Mouse (Mus musculus): Measurements from ENCODE around the gene Abcb10. TPM values are rescaled to one million over a fixed set of nuclear protein-coding genes. Genes with fewer than 3 reads are reported as not detected.

Gene Abcb10
- 12.2 to 14.8 TPM (median 13.7 TPM) in 4 replicates for total RNA-seq (2023; ENCODE audit: inconsistent age)

GRCm38 (mm10) chr8:123982826-123983400 is at the start of gene Abcb10:
Gene Abcb10, minus strand, starts transcription at chr8:123983122.

GRCm38 (mm10) chr8:124021237-124022227 is 38.6 kb upstream of the Abcb10 start, which contains the start of the genes Taf5l and Urb2:
Gene Taf5l, minus strand, starts transcription at chr8:124021397.
Gene Urb2, plus strand, starts transcription at chr8:124021508.

GRCm38 (mm10) chr8:123948942-123949685 is 33.8 kb downstream of the Abcb10 start, which contains the start of gene Nup133:
Gene Nup133, minus strand, starts transcription at chr8:123949265.

Other genes starting within 250 kb of the Abcb10 start
- not detected in 4 replicates for gene Rab4a, start 177.1 kb downstream of the Abcb10 start, total RNA-seq (2023; ENCODE audit: inconsistent age)
- 19.9 to 23.3 TPM (median 20.3 TPM) in 4 replicates for gene Ccsap, start 122.9 kb downstream of the Abcb10 start, total RNA-seq (2023; ENCODE audit: inconsistent age)
- 0.35 TPM in 1 of 4 replicates, not detected in the others for gene Acta1, start 88.4 kb downstream of the Abcb10 start, total RNA-seq (2023; ENCODE audit: inconsistent age)
- gene Nup133, start 33.9 kb downstream of the Abcb10 start, total RNA-seq (2023; ENCODE audit: inconsistent age), result 34.3 to 36.8 TPM (median 36.5 TPM) in 4 replicates
- gene Taf5l, start 38.3 kb upstream of the Abcb10 start, total RNA-seq (2023; ENCODE audit: inconsistent age), result 64.1 to 71.4 TPM (median 65.4 TPM) in 4 replicates
- 22.5 to 24.3 TPM (median 23.0 TPM) in 4 replicates for gene Urb2, start 38.4 kb upstream of the Abcb10 start, total RNA-seq (2023; ENCODE audit: inconsistent age)
- 12.0 to 21.7 TPM (median 17.7 TPM) in 4 replicates for gene Galnt2, start 248.3 kb upstream of the Abcb10 start, total RNA-seq (2023; ENCODE audit: inconsistent age)

All from B cell, adult (primary cell).